15 mouse cellular contexts compared by ENCODE assay signal in genomic region chr16:70239432-70239941, GRCm38 (mm10).
A peak's percentile ranks its signal among the peaks of the same experiment; 100 is the strongest.
DNase-seq lines count a peak whose midpoint lies in the region; ATAC-seq lines count a peak whose summit lies in the region.
"Had no signal": no experiment of that assay in that cellular context is flagged by ENCODE, and none has a peak within 500 bp of the region (broad histone marks: within the 10 kb centered on the region; RNA-seq: fewer than 3 reads in every experiment).

No protein-coding gene starts in this region.

- no peak overlapping the region for H3K4me2 ChIP-seq in forebrain, embryonic 16.5 days (ENCODE audit: low read length)
- peak overlapping the region; percentile 32 for H3K4me2 ChIP-seq in limb, embryonic 12.5 days
- H3K4me2 ChIP-seq in neural tube, embryonic 14.5 days (ENCODE audit: low read depth, low read length): peak overlapping the region; percentile 11; the same call in 1 of the 2 replicates
- H3K4me2 ChIP-seq: heart, embryonic 15.5 days; lung, embryonic 14.5 days had no signal

- 0 out of 2 replicates have a peak, but pooled peaks cover 2% of the 10 kb centered on the region for H3K4me1 ChIP-seq in forebrain, embryonic 16.5 days (replicated peaks; ENCODE audit: control insufficient read depth, insufficient read depth, low read length)
- H3K4me1 ChIP-seq in limb, embryonic 12.5 days (replicated peaks): peaks cover 9% of the 10 kb centered on the region
- 0 out of 2 replicates have a peak, but pooled peaks cover 7% of the 10 kb centered on the region for H3K4me1 ChIP-seq in neural tube, embryonic 14.5 days (ENCODE audit: control insufficient read depth, insufficient read depth, low read length)

- H3K9ac ChIP-seq in forebrain, embryonic 16.5 days (replicated peaks; ENCODE audit: low read depth, low read length): no peak overlapping the region
- H3K9ac ChIP-seq in limb, embryonic 12.5 days (replicated peaks): no peak overlapping the region
- H3K9ac ChIP-seq in neural tube, embryonic 14.5 days (replicated peaks; ENCODE audit: low read depth, low read length): no peak overlapping the region
- H3K9ac ChIP-seq: heart, embryonic 15.5 days; lung, embryonic 14.5 days had no signal

- peak; percentile 8 to 9 for DNase-seq in cerebellum, postnatal 10 days
- DNase-seq in cerebellum, adult 9-10 months: no peak
- no peak for DNase-seq in right cerebral cortex, postnatal 25 days
- no peak for DNase-seq in gastrocnemius, adult 18-20 months (ENCODE audit: low spot score)
- no peak for DNase-seq in MN1 (ENCODE audit: low spot score)
- DNase-seq: adrenal gland, adult 2 months; cerebellum, adult 8-10 months; thymus, postnatal 4 days had no signal

- no peak overlapping the region for H3K27ac ChIP-seq in forebrain, embryonic 16.5 days (ENCODE audit: low read length)
- H3K27ac ChIP-seq in limb, embryonic 12.5 days: peak overlapping the region; percentile 79
- peak overlapping the region; percentile 4; the same call in 1 of the 2 replicates for H3K27ac ChIP-seq in neural tube, embryonic 14.5 days (ENCODE audit: low read depth, low read length)
- H3K27ac ChIP-seq: heart, embryonic 15.5 days; layer of hippocampus, adult 2 months had no signal

- H3K27me3 ChIP-seq in forebrain, embryonic 16.5 days (replicated peaks; ENCODE audit: control insufficient read depth, insufficient read depth, low read length): no peaks in the 10 kb centered on the region
- H3K27me3 ChIP-seq in limb, embryonic 12.5 days: no peaks in the 10 kb centered on the region
- H3K27me3 ChIP-seq in neural tube, embryonic 14.5 days (ENCODE audit: control insufficient read depth, insufficient read depth, low read length): no peaks in the 10 kb centered on the region
- H3K27me3 ChIP-seq: heart, embryonic 15.5 days had no signal

- peak; percentile 34; the same call in 1 of the 2 replicates for ATAC-seq in forebrain, embryonic 16.5 days
- peak; percentile 91; the same call in 1 of the 2 replicates for ATAC-seq in limb, embryonic 12.5 days (ENCODE audit: insufficient number of reproducible peaks, insufficient read depth, low FRiP score, low TSS enrichment, low read depth)
- ATAC-seq in neural tube, embryonic 14.5 days (ENCODE audit: low read depth): peak; percentile 39; the same call in 1 of the 2 replicates

- no peaks in the 10 kb centered on the region for H3K36me3 ChIP-seq in forebrain, embryonic 16.5 days (ENCODE audit: control insufficient read depth, insufficient read depth)
- H3K36me3 ChIP-seq in limb, embryonic 12.5 days: no peaks in the 10 kb centered on the region
- H3K36me3 ChIP-seq in neural tube, embryonic 14.5 days (ENCODE audit: control insufficient read depth, insufficient read depth, low read length): no peaks in the 10 kb centered on the region
- H3K36me3 ChIP-seq: G1E; heart, embryonic 15.5 days had no signal

- 13% methylated on average over 7 of the region's 7 CpGs for WGBS in forebrain, embryonic 16.5 days
- 7% methylated on average over 7 of the region's 7 CpGs for WGBS in limb, embryonic 12.5 days
- WGBS in neural tube, embryonic 14.5 days: 5% methylated on average over 7 of the region's 7 CpGs

- H3K4me3 ChIP-seq in forebrain, embryonic 16.5 days (replicated peaks; ENCODE audit: low read length): no peak overlapping the region
- no peak overlapping the region for H3K4me3 ChIP-seq in limb, embryonic 12.5 days (replicated peaks)
- H3K4me3 ChIP-seq in neural tube, embryonic 14.5 days (ENCODE audit: low read depth, low read length): no peak overlapping the region
- H3K4me3 ChIP-seq: heart, embryonic 15.5 days; layer of hippocampus, adult 2 months had no signal

- H3K9me3 ChIP-seq in forebrain, embryonic 16.5 days (ENCODE audit: control insufficient read depth, low read length): no peaks in the 10 kb centered on the region
- no peaks in the 10 kb centered on the region for H3K9me3 ChIP-seq in limb, embryonic 12.5 days
- no peaks in the 10 kb centered on the region for H3K9me3 ChIP-seq in neural tube, embryonic 14.5 days (ENCODE audit: control insufficient read depth, low read length)
- H3K9me3 ChIP-seq: G1E; heart, embryonic 15.5 days had no signal

Comparison
In these comparisons a context has a peak if more than half of its experiments do, and no peak if none do; other contexts are left out.
1. DNase-seq: peak in cerebellum, postnatal 10 days (2 of 2); none in cerebellum, adult 9-10 months (single experiment), right cerebral cortex, postnatal 25 days (single experiment), gastrocnemius, adult 18-20 months (single experiment) and MN1 (single experiment).
2. ATAC-seq: peak in every context shown above with its lines; median percentile 91 in limb, embryonic 12.5 days; 39 in neural tube, embryonic 14.5 days; 34 in forebrain, embryonic 16.5 days.